Comparison of ENCODE assay signal across 15 mouse cellular contexts in genomic region chr9:59669172-59669571, GRCm38 (mm10). TPM values are rescaled to one million over a fixed set of nuclear protein-coding genes. Genes with fewer than 3 reads are reported as not detected.
A peak's percentile ranks its signal among the peaks of the same experiment; 100 is the strongest.
DNase-seq lines count a peak whose midpoint lies in the region; ATAC-seq and TF ChIP-seq lines count a peak whose summit lies in the region.
"Had no signal": no experiment of that assay in that cellular context is flagged by ENCODE, and none has a peak within 500 bp of the region (broad histone marks: within the 10 kb centered on the region; RNA-seq: fewer than 3 reads in every experiment).

No protein-coding gene starts in this region.

- ATAC-seq in heart, postnatal 0 days (ENCODE audit: insufficient read depth, low read depth): no peak
- no peak for ATAC-seq in midbrain, embryonic 11.5 days (ENCODE audit: low FRiP score)
- ATAC-seq in midbrain, embryonic 16.5 days: no peak
- ATAC-seq: hindbrain, embryonic 16.5 days had no signal

- no peak overlapping the region for H3K4me2 ChIP-seq in heart, postnatal 0 days (ENCODE audit: low read depth, low read length)
- no peak overlapping the region for H3K4me2 ChIP-seq in midbrain, embryonic 11.5 days
- no peak overlapping the region for H3K4me2 ChIP-seq in midbrain, embryonic 16.5 days (ENCODE audit: low read length)
- H3K4me2 ChIP-seq: embryonic facial prominence, embryonic 13.5 days had no signal

- peak; percentile 44 for TF ChIP-seq CTCF in heart, postnatal 0 days (IDR thresholded peaks at IDR 0.05; ENCODE audit: low read depth)
- no peak for TF ChIP-seq CTCF in brain, embryonic 14.5 days (IDR thresholded peaks at IDR 0.05; ENCODE audit: borderline replicate concordance, extremely low read depth, insufficient read depth, insufficient read length)

- no peak overlapping the region for H3K4me3 ChIP-seq in heart, postnatal 0 days (ENCODE audit: low read depth, low read length)
- H3K4me3 ChIP-seq in midbrain, embryonic 11.5 days (ENCODE audit: low read depth, low read length): no peak overlapping the region
- no peak overlapping the region for H3K4me3 ChIP-seq in midbrain, embryonic 16.5 days (ENCODE audit: low read depth, low read length)
- H3K4me3 ChIP-seq: embryonic facial prominence, embryonic 13.5 days; midbrain, embryonic 10.5 days had no signal

- no peaks in the 10 kb centered on the region for H3K9me3 ChIP-seq in heart, postnatal 0 days (replicated peaks; ENCODE audit: control insufficient read depth, low read length)
- H3K9me3 ChIP-seq in midbrain, embryonic 11.5 days (ENCODE audit: control insufficient read depth, low read length): no peaks in the 10 kb centered on the region
- H3K9me3 ChIP-seq in midbrain, embryonic 16.5 days (replicated peaks; ENCODE audit: control insufficient read depth, low read length, poor library complexity, severe bottlenecking): no peaks in the 10 kb centered on the region
- H3K9me3 ChIP-seq: embryonic facial prominence, embryonic 13.5 days; midbrain, embryonic 10.5 days had no signal

- H3K27me3 ChIP-seq in heart, postnatal 0 days (ENCODE audit: control insufficient read depth, insufficient read depth, low read length): no peaks in the 10 kb centered on the region
- H3K27me3 ChIP-seq in midbrain, embryonic 11.5 days (ENCODE audit: control insufficient read depth, insufficient read depth, low read length): no peaks in the 10 kb centered on the region
- H3K27me3 ChIP-seq in midbrain, embryonic 16.5 days (ENCODE audit: control insufficient read depth, insufficient read depth, low read depth, low read length): no peaks in the 10 kb centered on the region
- H3K27me3 ChIP-seq: embryonic facial prominence, embryonic 13.5 days had no signal

- intact Hi-C loops in heart, postnatal 36 days (cut with DNase I): no loop called here

- H3K4me1 ChIP-seq in heart, postnatal 0 days (ENCODE audit: control insufficient read depth, insufficient read depth): peaks cover 25% of the 10 kb centered on the region
- no peaks in the 10 kb centered on the region for H3K4me1 ChIP-seq in midbrain, embryonic 11.5 days (ENCODE audit: control insufficient read depth, insufficient read depth, low read length)
- H3K4me1 ChIP-seq in midbrain, embryonic 16.5 days (ENCODE audit: control insufficient read depth, insufficient read depth, low read length): no peaks in the 10 kb centered on the region
- H3K4me1 ChIP-seq: embryonic facial prominence, embryonic 13.5 days; midbrain, embryonic 10.5 days had no signal

- peaks cover 91% of the 10 kb centered on the region for H3K36me3 ChIP-seq in heart, postnatal 0 days (replicated peaks; ENCODE audit: control insufficient read depth, insufficient read depth, low read length)
- H3K36me3 ChIP-seq in midbrain, embryonic 11.5 days (ENCODE audit: control insufficient read depth, insufficient read depth, low read length): peaks cover 55% of the 10 kb centered on the region
- H3K36me3 ChIP-seq in midbrain, embryonic 16.5 days (ENCODE audit: control insufficient read depth, insufficient read depth, low read length): peaks cover 50% of the 10 kb centered on the region

- no peak overlapping the region for H3K9ac ChIP-seq in heart, postnatal 0 days (replicated peaks; ENCODE audit: low read depth, low read length)
- no peak overlapping the region for H3K9ac ChIP-seq in midbrain, embryonic 11.5 days (ENCODE audit: low read length)
- H3K9ac ChIP-seq in midbrain, embryonic 16.5 days (ENCODE audit: low read depth, low read length): no peak overlapping the region
- H3K9ac ChIP-seq: embryonic facial prominence, embryonic 13.5 days had no signal

- 76% methylated on average over 4 of the region's 4 CpGs for WGBS in heart, postnatal 0 days
- WGBS in midbrain, embryonic 11.5 days: 80% methylated on average over 4 of the region's 4 CpGs
- WGBS in midbrain, embryonic 16.5 days: 79% methylated on average over 4 of the region's 4 CpGs

- no peak for TF ChIP-seq EP300 in heart, postnatal 0 days (IDR thresholded peaks at IDR 0.05; ENCODE audit: low read depth)

- no peak for DNase-seq in heart, postnatal 0 days (ENCODE audit: low spot score)
- no peak for DNase-seq in heart, postnatal 36 days
- peak; percentile 79 for DNase-seq in midbrain, embryonic 11.5 days (ENCODE audit: low spot score, missing footprints)
- peak; percentile 24 for DNase-seq in brain, embryonic 14.5 days (ENCODE audit: low read depth)
- no peak for DNase-seq in right cerebral cortex, adult 18-20 months
- DNase-seq in urinary bladder, postnatal 25 days (ENCODE audit: low spot score): no peak
- DNase-seq: cerebellum, adult 18-20 months; lung, postnatal 10 days; right cerebral cortex, postnatal 25 days had no signal

- H3K27ac ChIP-seq in heart, postnatal 0 days (ENCODE audit: low read depth): no peak overlapping the region
- H3K27ac ChIP-seq in midbrain, embryonic 11.5 days (ENCODE audit: low read depth, low read length): no peak overlapping the region
- no peak overlapping the region for H3K27ac ChIP-seq in midbrain, embryonic 16.5 days (ENCODE audit: low read length)
- H3K27ac ChIP-seq: embryonic facial prominence, embryonic 13.5 days; midbrain, embryonic 10.5 days had no signal

- no peak for TF ChIP-seq POLR2A in brain, embryonic 14.5 days (IDR thresholded peaks at IDR 0.05; ENCODE audit: borderline replicate concordance, extremely low read depth, insufficient read depth, insufficient read length, poor library complexity, severe bottlenecking)

RNA-seq across cellular contexts. Expression of gene Gramd2, which starts 10.8 kb away (rescaled TPM):
- not detected in 2 replicates for total RNA-seq in heart, postnatal 0 days (2014; rRNA removed; ENCODE audit: low replicate concordance)
- 0.15 and 0.16 TPM in 2 replicates for polyA plus RNA-seq in heart, postnatal 0 days (2015; fragmentation: Nextera tagmentation; extraction: Ambion mirVana)
- not detected for total RNA-seq in heart, postnatal 36 days (2021)
- 0.15 and 0.18 TPM in 2 replicates for polyA plus RNA-seq in midbrain, embryonic 11.5 days (2014; fragmentation: Nextera tagmentation; extraction: Ambion mirVana)
- polyA plus RNA-seq in midbrain, embryonic 16.5 days (2015; fragmentation: Nextera tagmentation; extraction: Ambion mirVana): 5.1 and 6.1 TPM in 2 replicates
- 7.6 and 8.8 TPM in 2 replicates for polyA plus RNA-seq in brain, embryonic 14.5 days (2012; rRNA removed)
- total RNA-seq: granulocyte monocyte progenitor cell, adult 5-6 weeks; liver, adult 2 months had no signal

RNA-seq across cellular contexts. Expression of gene Pkm, which starts 13.0 kb away (rescaled TPM):
- total RNA-seq in heart, postnatal 0 days (2014; rRNA removed; ENCODE audit: low replicate concordance): 1,588 and 1,940 TPM in 2 replicates
- 1,219 and 1,312 TPM in 2 replicates for polyA plus RNA-seq in heart, postnatal 0 days (2015; fragmentation: Nextera tagmentation; extraction: Ambion mirVana)
- total RNA-seq in heart, postnatal 36 days (2021): 1,000 to 10,000 TPM; 1,087 to 1,168 TPM
- polyA plus RNA-seq in midbrain, embryonic 11.5 days (2014; fragmentation: Nextera tagmentation; extraction: Ambion mirVana): 1,888 and 2,059 TPM in 2 replicates
- 962 and 996 TPM in 2 replicates for polyA plus RNA-seq in midbrain, embryonic 16.5 days (2015; fragmentation: Nextera tagmentation; extraction: Ambion mirVana)
- polyA plus RNA-seq in brain, embryonic 14.5 days (2012; rRNA removed): 986 and 1,073 TPM in 2 replicates

RNA-seq across cellular contexts. Expression of gene Parp6, which starts 52.1 kb away (rescaled TPM):
- 22.5 and 32.7 TPM in 2 replicates for total RNA-seq in heart, postnatal 0 days (2014; rRNA removed; ENCODE audit: low replicate concordance)
- 13.7 and 14.4 TPM in 2 replicates for polyA plus RNA-seq in heart, postnatal 0 days (2015; fragmentation: Nextera tagmentation; extraction: Ambion mirVana)
- 10 to 100 TPM; 16.8 to 21.9 TPM for total RNA-seq in heart, postnatal 36 days (2021)
- polyA plus RNA-seq in midbrain, embryonic 11.5 days (2014; fragmentation: Nextera tagmentation; extraction: Ambion mirVana): 90.8 and 91.7 TPM in 2 replicates
- polyA plus RNA-seq in midbrain, embryonic 16.5 days (2015; fragmentation: Nextera tagmentation; extraction: Ambion mirVana): 214 and 222 TPM in 2 replicates
- polyA plus RNA-seq in brain, embryonic 14.5 days (2012; rRNA removed): 179 and 187 TPM in 2 replicates

Comparison
In these comparisons a context has a peak if more than half of its experiments do, and no peak if none do; other contexts are left out.
1. DNase-seq: peak in midbrain, embryonic 11.5 days (single experiment) and brain, embryonic 14.5 days (single experiment); none in heart, postnatal 0 days (single experiment), heart, postnatal 36 days (0 of 2), right cerebral cortex, adult 18-20 months (single experiment) and urinary bladder, postnatal 25 days (single experiment).